Mouse (Mus musculus) heart, embryonic 13.5 days (tissue): ENCODE results near the gene Cenpb. TPM values are rescaled to one million over a fixed set of nuclear protein-coding genes. Genes with fewer than 3 reads are reported as not detected.

ENCODE experiments used
- ATAC-seq: fragments of 200-750 bp; cut with Nextera tagmentation; 2 replicates; pipeline ENCODE4 v1.8.0; 2017; ENCODE audit warnings: moderate TSS enrichment; ENCODE audit not compliant: insufficient number of reproducible peaks, low FRiP score, low TSS enrichment; ENCODE audit errors: extremely low read depth
- H3K27ac ChIP-seq: fragments of 300-500 bp; sonication (generic); replicated peaks from 2 replicates; pipeline ENCODE4 v1.5.1; 2015; ENCODE audit warnings: moderate library complexity, mild to moderate bottlenecking, inconsistent platforms
- H3K27me3 ChIP-seq: fragments of 300-500 bp; sonication (generic); replicated peaks from 2 replicates; pipeline ENCODE4 v1.6.1; 2015; ENCODE audit warnings: mild to moderate bottlenecking, inconsistent platforms
- H3K36me3 ChIP-seq: fragments of 300-500 bp; sonication (generic); 2 replicates; pipeline ENCODE4 v1.6.1; 2015; ENCODE audit warnings: mild to moderate bottlenecking, inconsistent platforms
- H3K4me1 ChIP-seq: fragments of 300-500 bp; sonication (generic); 2 replicates; pipeline ENCODE4 v1.6.1; 2015; ENCODE audit warnings: inconsistent platforms
- H3K4me2 ChIP-seq: fragments of 300-500 bp; sonication (generic); 2 replicates; pipeline ENCODE4 v1.6.1; 2015; ENCODE audit warnings: inconsistent platforms, mild to moderate bottlenecking, moderate library complexity
- H3K4me3 ChIP-seq: fragments of 300-500 bp; sonication (generic); 2 replicates; pipeline ENCODE4 v1.5.1; 2015; ENCODE audit warnings: moderate library complexity, mild to moderate bottlenecking, inconsistent platforms
- H3K9ac ChIP-seq: fragments of 300-500 bp; sonication (generic); 2 replicates; pipeline ENCODE4 v1.6.1; 2015; ENCODE audit warnings: inconsistent platforms, mild to moderate bottlenecking, moderate library complexity
- H3K9me3 ChIP-seq: fragments of 300-500 bp; sonication (generic); 2 replicates; pipeline ENCODE4 v1.6.1; 2016; ENCODE audit warnings: inconsistent platforms
- WGBS: fragments of 180-500 bp; shearing (Covaris S2); methylation state at CpG from one replicate; pipeline ENCODE4 v1.1.7; 2015; ENCODE audit warnings: mixed read lengths; 5-methylcytosine and 5-hydroxymethylcytosine counted together
- polyA plus RNA-seq: library from polyadenylated mRNA; unstranded; fragments of >200 nt; fragmentation: Nextera tagmentation; extraction: Ambion mirVana; gene quantifications from 2 replicates; pipeline ENCODE4 v1.2.1, GENCODE M21; 2015

Cenpb gene
- polyA plus RNA-seq, 1 experiment from 2014 or later: 6.8 TPM

DNA sequence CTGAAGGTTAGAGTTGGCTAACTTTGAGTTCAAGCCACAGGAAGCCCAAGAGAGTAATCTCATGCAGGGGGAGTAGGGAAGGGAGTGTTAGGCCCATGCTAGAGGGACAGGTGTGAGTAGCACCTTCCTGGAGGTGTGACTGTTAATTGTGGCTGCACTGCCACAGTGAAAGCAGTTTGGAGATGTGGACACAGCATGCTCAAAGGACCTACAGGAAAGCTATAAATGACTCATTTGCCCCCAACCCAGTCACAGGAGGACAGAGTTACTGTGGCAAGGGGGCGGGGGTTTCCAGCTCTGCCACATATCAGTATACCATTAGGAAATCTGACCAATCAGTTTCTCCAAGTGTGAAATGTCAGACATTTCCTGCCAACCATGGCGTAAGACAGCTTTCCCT lies 34.3 kb downstream of the Cenpb start:
- no peak overlapping the region for H3K27ac ChIP-seq

DNA sequence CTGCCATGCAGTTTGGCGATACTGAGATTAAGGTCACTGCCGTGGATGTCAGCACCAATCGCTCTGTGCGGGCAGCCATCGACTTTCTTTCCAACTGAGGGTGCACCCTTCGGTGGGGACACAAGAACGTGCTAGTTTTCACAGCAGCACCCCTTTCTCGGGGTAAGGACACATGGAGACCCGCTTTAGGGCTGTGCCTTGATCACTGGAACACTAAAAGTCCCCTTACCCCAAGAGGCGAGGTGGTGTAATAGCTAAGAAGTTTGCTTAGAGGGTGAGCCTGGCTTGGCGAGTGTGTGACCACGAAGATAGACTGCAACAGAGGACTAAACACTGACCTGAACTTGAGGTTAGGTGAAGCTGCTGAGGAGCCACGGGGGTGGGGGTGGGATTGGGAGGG lies 34.7 kb downstream of the Cenpb start:
- Histone ChIP-seq H3K4me1 (peaks cover 32% of the 10 kb centered on the region), H3K4me3 (no peak overlapping the region), H3K4me2 (no peak overlapping the region), H3K9ac (no peak overlapping the region), H3K27me3 (no peaks in the 10 kb centered on the region), H3K36me3 (peaks cover 90% of the 10 kb centered on the region), H3K9me3 (no peaks in the 10 kb centered on the region), H3K27ac (no peak overlapping the region)
- no peak for ATAC-seq
- 48% methylated on average over 13 of the region's 13 CpGs for WGBS

More for the DNA sequence above, 34.3 kb downstream of the Cenpb start:
- Histone ChIP-seq H3K9me3 (no peaks in the 10 kb centered on the region), H3K27me3 (no peaks in the 10 kb centered on the region), H3K4me3 (no peak overlapping the region), H3K36me3 (peaks cover 94% of the 10 kb centered on the region), H3K4me2 (no peak overlapping the region), H3K4me1 (peaks cover 28% of the 10 kb centered on the region), H3K9ac (no peak overlapping the region)
- ATAC-seq: no peak
- WGBS: 69% methylated on average over 2 of the region's 2 CpGs

DNA sequence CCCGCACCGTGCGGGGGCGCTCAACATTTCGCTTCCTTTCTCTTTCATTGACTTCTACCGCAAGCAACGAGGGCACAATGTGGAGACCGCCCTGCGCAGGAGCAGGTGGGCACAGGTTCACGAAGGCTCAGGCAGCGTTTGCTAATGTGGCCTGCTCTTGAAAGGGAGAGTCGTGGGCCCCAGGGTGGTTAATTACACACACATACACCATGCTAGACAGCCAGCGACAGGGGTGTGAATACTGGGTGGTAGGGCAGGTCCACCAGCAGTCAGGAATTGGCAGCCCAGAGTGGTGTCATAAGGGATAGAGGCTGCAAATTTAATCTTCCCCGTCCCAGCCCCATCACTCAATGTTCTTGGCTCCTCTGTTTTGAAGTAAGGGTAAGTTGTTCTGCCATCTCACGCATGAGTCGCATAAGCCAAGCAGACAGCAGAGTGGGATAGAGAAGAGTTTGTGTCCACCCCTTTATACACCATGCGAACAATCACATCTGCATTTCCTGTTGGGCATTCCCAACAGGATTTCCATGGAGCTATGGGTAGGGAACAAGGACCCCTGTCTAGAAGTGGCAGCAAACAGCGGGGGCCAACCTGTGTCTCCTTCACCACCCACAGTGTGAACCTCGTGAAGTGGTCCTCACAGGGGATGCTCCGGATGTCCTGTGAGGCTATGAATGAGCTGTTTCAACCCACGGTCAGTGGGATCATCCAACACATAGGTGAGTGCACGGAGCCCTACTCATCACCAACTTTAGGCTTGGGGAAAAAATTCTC lies 36.7 kb downstream of the Cenpb start:
- Histone ChIP-seq H3K4me2 (peak overlapping the region; percentile 38), H3K4me3 (no peak overlapping the region), H3K36me3 (peaks cover 80% of the 10 kb centered on the region), H3K9ac (peak overlapping the region; percentile 40), H3K27me3 (no peaks in the 10 kb centered on the region), H3K27ac (no peak overlapping the region), H3K9me3 (no peaks in the 10 kb centered on the region), H3K4me1 (peaks cover 40% of the 10 kb centered on the region)
- WGBS: 67% methylated on average over 22 of the region's 22 CpGs
- ATAC-seq: no peak

DNA sequence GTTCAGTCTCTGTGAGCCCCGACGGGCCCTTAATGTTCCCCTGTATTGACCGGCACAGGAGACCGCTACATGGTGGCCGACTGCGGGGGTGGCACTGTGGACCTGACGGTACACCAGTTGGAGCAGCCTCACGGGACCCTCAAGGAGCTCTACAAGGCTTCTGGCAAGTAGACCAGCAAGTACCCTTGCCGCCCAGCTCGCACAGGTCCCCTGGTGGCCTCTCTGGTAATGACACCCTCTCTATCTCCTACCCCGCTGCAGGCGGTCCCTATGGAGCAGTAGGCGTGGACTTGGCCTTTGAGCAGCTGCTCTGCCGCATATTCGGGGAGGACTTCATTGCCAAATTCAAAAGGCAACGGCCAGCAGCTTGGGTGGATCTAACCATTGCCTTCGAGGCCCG lies 37.3 kb downstream of the Cenpb start:
- 27% methylated on average over 18 of the region's 18 CpGs for WGBS
- Histone ChIP-seq H3K9ac (peak overlapping the region; percentile 40), H3K36me3 (peaks cover 79% of the 10 kb centered on the region), H3K27me3 (no peaks in the 10 kb centered on the region), H3K9me3 (no peaks in the 10 kb centered on the region), H3K4me1 (peaks cover 38% of the 10 kb centered on the region), H3K4me3 (no peak overlapping the region), H3K4me2 (peak overlapping the region; percentile 38), H3K27ac (no peak overlapping the region)
- no peak for ATAC-seq

DNA sequence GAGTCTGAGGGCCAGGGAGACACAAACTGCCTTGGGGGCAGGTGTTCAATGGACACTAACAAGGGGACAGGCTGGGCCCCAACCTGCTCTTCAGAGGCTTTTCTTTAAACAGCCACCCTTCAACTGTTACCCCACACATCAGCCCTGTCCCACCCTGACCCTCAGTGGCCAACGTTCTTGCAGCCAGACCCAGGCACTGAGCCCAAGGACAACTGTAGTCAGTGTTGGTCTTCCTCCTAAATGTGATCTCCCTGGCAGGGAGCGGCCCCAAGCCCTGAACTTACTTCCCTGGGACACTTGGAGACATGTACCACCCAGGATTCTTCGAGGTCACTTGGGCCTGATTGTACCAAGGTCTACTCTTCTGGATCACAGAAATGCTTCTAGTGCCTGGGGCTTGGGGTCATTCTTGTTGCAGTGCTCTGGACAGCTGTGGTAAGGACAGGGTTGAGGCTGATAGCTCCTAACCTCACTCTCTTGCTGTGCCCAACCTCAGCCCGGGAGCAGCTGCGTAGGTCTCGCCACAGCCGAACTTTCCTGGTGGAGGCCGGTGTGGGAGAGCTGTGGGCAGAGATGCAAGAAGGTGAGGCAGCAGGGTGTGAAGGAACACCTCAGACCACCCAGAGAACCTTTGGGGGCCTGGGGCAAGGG lies 38.4 kb downstream of the Cenpb start:
- Histone ChIP-seq H3K9me3 (no peaks in the 10 kb centered on the region), H3K9ac (no peak overlapping the region), H3K4me1 (peaks cover 43% of the 10 kb centered on the region), H3K27me3 (no peaks in the 10 kb centered on the region), H3K36me3 (peaks cover 76% of the 10 kb centered on the region), H3K4me2 (no peak overlapping the region), H3K4me3 (no peak overlapping the region), H3K27ac (no peak overlapping the region)
- no peak for ATAC-seq
- WGBS: 87% methylated on average over 8 of the region's 8 CpGs

DNA sequence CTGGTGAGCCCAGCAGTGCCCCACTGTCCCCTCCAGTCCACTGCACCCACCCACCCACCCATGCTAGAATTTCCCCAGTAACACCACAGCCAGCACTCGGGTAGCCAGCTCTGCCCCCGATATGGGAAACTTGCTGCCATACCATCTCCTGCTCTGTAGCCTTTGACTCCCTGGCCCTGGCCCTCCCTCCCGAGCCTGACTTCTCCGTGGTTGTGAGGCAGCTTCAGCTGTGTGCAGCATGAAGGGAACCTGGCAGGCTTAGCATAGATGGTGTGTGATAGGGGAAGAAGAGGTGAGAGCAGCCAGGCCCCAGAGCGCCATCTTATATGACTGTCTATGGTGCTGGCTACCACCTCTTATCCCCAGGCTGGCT lies 39.3 kb downstream of the Cenpb start:
- WGBS: 38% methylated on average over 5 of the region's 5 CpGs

DNA sequence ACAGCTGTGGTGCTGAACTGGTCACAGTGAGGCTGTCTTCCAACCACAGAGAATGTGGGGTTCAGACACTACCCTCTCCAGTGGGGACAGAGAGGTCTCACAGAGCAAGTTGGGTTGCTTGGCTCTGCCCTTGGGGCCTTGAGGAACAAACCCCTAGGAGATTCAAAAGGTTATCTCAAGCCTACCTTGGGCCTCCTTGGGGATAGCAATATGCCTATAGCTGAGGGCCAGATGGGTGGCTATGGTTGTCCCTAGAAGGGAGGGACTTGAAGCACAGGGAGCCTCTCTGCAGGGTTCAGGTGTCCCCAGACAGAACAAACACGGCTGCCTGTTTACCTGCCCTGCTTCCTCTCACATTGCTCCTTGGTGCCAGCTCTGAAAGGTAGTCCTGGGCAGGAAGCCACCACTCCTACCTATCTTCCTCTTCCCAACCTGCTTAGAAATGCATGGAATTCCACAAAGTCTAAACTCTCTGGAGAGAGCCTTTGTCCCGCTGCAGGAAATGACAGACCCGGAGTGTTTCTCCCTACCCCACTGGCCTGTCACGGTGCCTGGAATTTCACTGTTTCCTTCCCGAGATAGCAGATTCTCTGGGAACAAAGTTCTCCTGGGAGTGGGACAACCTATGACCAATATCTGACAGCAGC lies 39.9 kb downstream of the Cenpb start:
- no peak for ATAC-seq
- Histone ChIP-seq H3K27ac (peak overlapping the region; percentile 85), H3K36me3 (peaks cover 62% of the 10 kb centered on the region), H3K4me2 (no peak overlapping the region), H3K4me3 (no peak overlapping the region), H3K27me3 (no peaks in the 10 kb centered on the region), H3K4me1 (peaks cover 58% of the 10 kb centered on the region), H3K9ac (peak overlapping the region; percentile 52; the same call in 1 of the 2 replicates), H3K9me3 (no peaks in the 10 kb centered on the region)
- 12% methylated on average over 5 of the region's 5 CpGs for WGBS

More for the DNA sequence above, 39.3 kb downstream of the Cenpb start:
- Histone ChIP-seq H3K27ac (peak overlapping the region; percentile 85), H3K9me3 (no peaks in the 10 kb centered on the region), H3K27me3 (no peaks in the 10 kb centered on the region), H3K4me3 (no peak overlapping the region), H3K4me2 (no peak overlapping the region), H3K9ac (peak overlapping the region; percentile 52; the same call in 1 of the 2 replicates), H3K4me1 (peaks cover 53% of the 10 kb centered on the region), H3K36me3 (peaks cover 67% of the 10 kb centered on the region)
- ATAC-seq: no peak

DNA sequence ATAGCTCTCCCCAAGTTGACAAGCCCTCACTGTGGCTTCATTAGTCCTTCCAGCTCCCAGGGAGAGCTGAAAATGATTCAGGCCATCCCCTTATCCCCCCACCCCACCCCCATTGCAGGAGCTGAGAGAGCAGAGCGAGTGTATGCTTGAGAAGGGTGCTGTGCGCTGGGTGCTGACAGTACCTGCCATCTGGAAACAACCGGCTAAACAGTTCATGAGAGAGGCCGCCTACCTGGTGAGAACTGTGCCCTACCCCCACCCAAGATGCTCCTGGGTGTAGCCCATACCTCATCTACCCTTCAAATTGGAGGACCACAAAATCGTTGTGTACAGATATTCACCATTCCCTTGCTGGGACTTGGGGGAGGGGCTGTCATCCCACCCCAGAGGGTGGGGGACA lies 40.6 kb downstream of the Cenpb start:
- H3K4me1 ChIP-seq: peaks cover 65% of the 10 kb centered on the region
- 75% methylated on average over 5 of the region's 5 CpGs for WGBS

DNA sequence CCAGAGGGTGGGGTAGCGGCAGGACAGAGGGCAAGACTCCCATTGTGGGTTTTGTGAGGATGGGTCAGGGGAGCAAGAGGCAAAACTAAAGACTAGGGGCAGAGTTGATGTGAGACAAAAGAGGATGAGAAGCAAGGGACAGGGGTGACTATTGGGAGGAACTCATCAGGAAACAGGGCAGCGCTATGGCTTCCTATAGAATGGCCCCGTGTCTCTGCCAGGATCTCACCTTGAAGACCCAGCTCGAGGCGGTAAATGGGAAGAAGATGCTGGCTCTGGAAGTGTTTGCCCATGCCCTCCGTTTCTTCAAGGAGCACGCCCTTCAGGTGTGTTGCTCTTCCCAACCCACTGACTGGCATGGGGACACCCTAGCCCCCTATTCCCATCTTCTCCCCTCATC lies 41.1 kb downstream of the Cenpb start:
- Histone ChIP-seq H3K36me3 (peaks cover 56% of the 10 kb centered on the region), H3K9ac (no peak overlapping the region), H3K4me3 (no peak overlapping the region), H3K4me1 (peaks cover 70% of the 10 kb centered on the region), H3K4me2 (no peak overlapping the region), H3K27ac (no peak overlapping the region; the same call in 1 of the 2 replicates), H3K27me3 (no peaks in the 10 kb centered on the region), H3K9me3 (no peaks in the 10 kb centered on the region)
- 90% methylated on average over 7 of the region's 7 CpGs for WGBS
- no peak for ATAC-seq

More for the DNA sequence above, 40.6 kb downstream of the Cenpb start:
- Histone ChIP-seq H3K27ac (peak overlapping the region; percentile 13; the same call in 1 of the 2 replicates), H3K4me3 (no peak overlapping the region), H3K4me2 (no peak overlapping the region), H3K27me3 (no peaks in the 10 kb centered on the region), H3K9ac (no peak overlapping the region), H3K36me3 (peaks cover 55% of the 10 kb centered on the region), H3K9me3 (no peaks in the 10 kb centered on the region)
- no peak for ATAC-seq

DNA sequence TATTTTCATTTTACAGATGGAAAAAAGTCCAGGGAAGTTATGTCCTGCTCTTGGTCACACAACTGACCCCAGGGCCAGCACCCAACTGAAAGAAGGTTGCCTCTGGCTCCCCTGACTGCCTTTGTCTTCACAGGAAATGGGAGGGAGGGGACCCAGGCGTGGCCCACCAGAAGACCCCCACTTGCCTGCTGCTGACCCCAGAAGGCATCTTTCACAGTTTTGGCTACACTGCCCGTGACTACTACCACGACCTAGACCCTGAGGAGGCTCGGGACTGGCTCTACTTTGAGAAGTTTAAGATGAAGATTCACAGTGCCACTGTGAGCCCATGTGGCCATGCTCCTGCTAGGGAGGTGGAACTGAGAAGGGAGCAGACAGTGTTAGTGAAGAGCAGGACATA lies 41.6 kb downstream of the Cenpb start:
- Histone ChIP-seq H3K27me3 (no peaks in the 10 kb centered on the region), H3K9me3 (no peaks in the 10 kb centered on the region), H3K4me3 (no peak overlapping the region), H3K4me1 (peaks cover 75% of the 10 kb centered on the region), H3K9ac (no peak overlapping the region), H3K27ac (no peak overlapping the region), H3K36me3 (peaks cover 51% of the 10 kb centered on the region), H3K4me2 (no peak overlapping the region)
- ATAC-seq: no peak
- 83% methylated on average over 4 of the region's 4 CpGs for WGBS

DNA sequence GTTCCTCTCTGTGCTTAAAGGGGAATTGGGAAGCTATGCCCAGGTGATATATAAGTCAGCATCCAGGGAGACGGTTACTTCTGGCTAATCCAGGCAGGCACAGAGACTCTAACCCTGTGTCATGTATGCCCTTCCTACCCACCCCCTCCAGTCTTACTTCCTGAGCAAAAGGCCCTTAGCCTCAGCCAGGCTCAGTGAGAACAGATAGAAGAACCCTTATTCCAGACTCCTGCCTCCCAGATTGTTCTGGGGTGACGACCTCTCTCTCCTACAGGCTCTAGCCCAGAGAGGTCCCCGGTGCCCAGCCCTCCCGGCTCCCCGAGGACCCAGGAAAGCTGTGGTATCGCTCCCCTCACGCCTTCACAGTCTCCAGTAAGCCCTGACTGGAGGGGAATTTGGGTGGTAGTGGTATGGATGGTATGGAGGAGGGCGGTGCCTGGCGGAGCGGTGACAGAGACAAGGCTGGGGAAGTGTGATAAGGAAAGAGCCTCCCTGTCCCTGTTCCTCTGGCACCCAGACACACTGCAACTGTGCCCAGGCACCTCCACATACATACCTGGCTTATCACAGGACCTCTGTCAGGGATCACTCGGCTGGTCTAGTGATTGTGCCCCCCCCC lies 44.2 kb downstream of the Cenpb start:
- WGBS: 12% methylated on average over 9 of the region's 11 CpGs
- Histone ChIP-seq H3K27me3 (no peaks in the 10 kb centered on the region), H3K27ac (peak overlapping the region; percentile 84), H3K4me1 (peaks cover 67% of the 10 kb centered on the region), H3K4me3 (no peak overlapping the region), H3K9ac (peak overlapping the region; percentile 69), H3K4me2 (peak overlapping the region; percentile 44), H3K9me3 (no peaks in the 10 kb centered on the region), H3K36me3 (peaks cover 34% of the 10 kb centered on the region)
- ATAC-seq: peak; percentile 75
